Mouse (Mus musculus) R1 (cell line): ENCODE measurements around the gene Gm47969.

ENCODE experiments used
- DNase-seq: peaks from one replicate; pipeline ENCODE4 v3.0.0-alpha.2; 2018; ENCODE audit warnings: low read depth, low spot score

Gm47969 gene

GRCm38 (mm10) chr1:83076190-83076917 is 31.6 kb downstream of the Gm47969 start:
- peak; percentile 66 for DNase-seq

- no peak for DNase-seq
Measured at GRCm38 (mm10) chr1:83077016-83077415, 32.3 kb downstream of the Gm47969 start.

- no peak for DNase-seq
Measured at GRCm38 (mm10) chr1:83084790-83085189, 40.1 kb downstream of the Gm47969 start.

GRCm38 (mm10) chr1:83091268-83091667 is 46.5 kb downstream of the Gm47969 start:
- no peak for DNase-seq
